In genomic region chrX:87600914-87601313, GRCm38 (mm10) we compare ENCODE assay signal across 15 mouse cellular contexts.
DNase-seq lines count a peak whose midpoint lies in the region; ATAC-seq and TF ChIP-seq lines count a peak whose summit lies in the region.
"Had no signal": no experiment of that assay in that cellular context is flagged by ENCODE, and none has a peak within 500 bp of the region (broad histone marks: within the 10 kb centered on the region; RNA-seq: fewer than 3 reads in every experiment).

No protein-coding gene starts in this region.

- peak; percentile 44 for TF ChIP-seq CTCF in forebrain, postnatal 0 days (IDR thresholded peaks at IDR 0.05; ENCODE audit: low read depth)
- no peak for TF ChIP-seq CTCF in lung, embryonic 14.5 days (IDR thresholded peaks at IDR 0.05; ENCODE audit: low read depth)

- no peak overlapping the region for H3K9ac ChIP-seq in forebrain, postnatal 0 days
- H3K9ac ChIP-seq in lung, embryonic 14.5 days, result no peak overlapping the region
- H3K9ac ChIP-seq: embryonic facial prominence, embryonic 12.5 days; forebrain, embryonic 13.5 days; kidney, embryonic 15.5 days; limb, embryonic 15.5 days had no signal

- DNase-seq in forebrain, postnatal 0 days, result peak; percentile 14
- no peak for DNase-seq in forebrain, embryonic 10.5 days (ENCODE audit: extremely low spot score, low spot score)
- peak; percentile 32 for DNase-seq in lung, embryonic 14.5 days
- DNase-seq in lung, postnatal 36 days, result no peak
- peak; percentile 59 for DNase-seq in Muller cell, postnatal 12 days (ENCODE audit: inconsistent ontology term)
- DNase-seq in retina, embryonic 14.5 days (ENCODE audit: low spot score), result peak; percentile 35
- no peak for DNase-seq in spleen, adult 12 weeks (ENCODE audit: low spot score)
- DNase-seq: lung, adult 2 months; thymus, adult 2 months had no signal

- H3K27me3 ChIP-seq in forebrain, postnatal 0 days (ENCODE audit: insufficient read depth, low read length), result no peaks in the 10 kb centered on the region
- no peaks in the 10 kb centered on the region for H3K27me3 ChIP-seq in forebrain, embryonic 10.5 days (ENCODE audit: poor library complexity, severe bottlenecking)
- no peaks in the 10 kb centered on the region for H3K27me3 ChIP-seq in lung, embryonic 14.5 days (ENCODE audit: insufficient read depth, low read length)
- H3K27me3 ChIP-seq: embryonic facial prominence, embryonic 12.5 days; forebrain, embryonic 13.5 days; kidney, embryonic 15.5 days; limb, embryonic 15.5 days had no signal

- H3K4me3 ChIP-seq in forebrain, postnatal 0 days (ENCODE audit: low read depth, low read length), result no peak overlapping the region
- H3K4me3 ChIP-seq in forebrain, embryonic 10.5 days, result no peak overlapping the region
- no peak overlapping the region for H3K4me3 ChIP-seq in lung, embryonic 14.5 days (ENCODE audit: low read depth, low read length)
- H3K4me3 ChIP-seq: embryonic facial prominence, embryonic 12.5 days; forebrain, embryonic 13.5 days; kidney, embryonic 15.5 days; limb, embryonic 15.5 days; megakaryocyte, embryonic 14.5 days had no signal

- no peak for ATAC-seq in forebrain, postnatal 0 days
- no peak for ATAC-seq in lung, embryonic 14.5 days (ENCODE audit: insufficient read depth)
- no peak for ATAC-seq in erythroid progenitor cell, adult 5-6 weeks (replicated peaks; ENCODE audit: low FRiP score, poor library complexity, severe bottlenecking)
- ATAC-seq: forebrain, embryonic 13.5 days had no signal

- H3K4me1 ChIP-seq in forebrain, postnatal 0 days (ENCODE audit: insufficient read depth), result no peaks in the 10 kb centered on the region
- H3K4me1 ChIP-seq in forebrain, embryonic 10.5 days, result no peaks in the 10 kb centered on the region
- no peaks in the 10 kb centered on the region for H3K4me1 ChIP-seq in lung, embryonic 14.5 days (ENCODE audit: insufficient read depth)
- H3K4me1 ChIP-seq: embryonic facial prominence, embryonic 12.5 days; forebrain, embryonic 13.5 days; kidney, embryonic 15.5 days; limb, embryonic 15.5 days; megakaryocyte, embryonic 14.5 days had no signal

- H3K9me3 ChIP-seq in forebrain, postnatal 0 days (ENCODE audit: low read length), result no peaks in the 10 kb centered on the region
- H3K9me3 ChIP-seq in forebrain, embryonic 10.5 days, result no peaks in the 10 kb centered on the region
- no peaks in the 10 kb centered on the region for H3K9me3 ChIP-seq in lung, embryonic 14.5 days (ENCODE audit: low read depth, low read length)
- H3K9me3 ChIP-seq: embryonic facial prominence, embryonic 12.5 days; forebrain, embryonic 13.5 days; kidney, embryonic 15.5 days; limb, embryonic 15.5 days; megakaryocyte, embryonic 14.5 days had no signal

- H3K27ac ChIP-seq in forebrain, postnatal 0 days (ENCODE audit: low read depth, low read length), result no peak overlapping the region
- no peak overlapping the region for H3K27ac ChIP-seq in forebrain, embryonic 10.5 days
- H3K27ac ChIP-seq in lung, embryonic 14.5 days (ENCODE audit: low read depth), result no peak overlapping the region
- H3K27ac ChIP-seq: embryonic facial prominence, embryonic 12.5 days; forebrain, embryonic 13.5 days; kidney, embryonic 15.5 days; limb, embryonic 15.5 days had no signal

- H3K36me3 ChIP-seq in forebrain, postnatal 0 days (ENCODE audit: insufficient read depth), result no peaks in the 10 kb centered on the region
- H3K36me3 ChIP-seq in forebrain, embryonic 10.5 days (replicated peaks), result no peaks in the 10 kb centered on the region
- H3K36me3 ChIP-seq in lung, embryonic 14.5 days (ENCODE audit: insufficient read depth), result no peaks in the 10 kb centered on the region
- H3K36me3 ChIP-seq: embryonic facial prominence, embryonic 12.5 days; kidney, embryonic 15.5 days; limb, embryonic 15.5 days had no signal

- no peak overlapping the region for H3K4me2 ChIP-seq in forebrain, postnatal 0 days (ENCODE audit: low read depth)
- H3K4me2 ChIP-seq in lung, embryonic 14.5 days, result no peak overlapping the region
- H3K4me2 ChIP-seq: embryonic facial prominence, embryonic 12.5 days; forebrain, embryonic 13.5 days; kidney, embryonic 15.5 days; limb, embryonic 15.5 days had no signal

Comparison
In these comparisons a context has a peak if more than half of its experiments do, and no peak if none do; other contexts are left out.
1. DNase-seq: peak in forebrain, postnatal 0 days (single experiment), lung, embryonic 14.5 days (single experiment), Muller cell, postnatal 12 days (single experiment) and retina, embryonic 14.5 days (single experiment); none in forebrain, embryonic 10.5 days (single experiment), lung, postnatal 36 days (single experiment) and spleen, adult 12 weeks (single experiment).